8 mouse cellular contexts compared by ENCODE assay signal in the genomic region with DNA sequence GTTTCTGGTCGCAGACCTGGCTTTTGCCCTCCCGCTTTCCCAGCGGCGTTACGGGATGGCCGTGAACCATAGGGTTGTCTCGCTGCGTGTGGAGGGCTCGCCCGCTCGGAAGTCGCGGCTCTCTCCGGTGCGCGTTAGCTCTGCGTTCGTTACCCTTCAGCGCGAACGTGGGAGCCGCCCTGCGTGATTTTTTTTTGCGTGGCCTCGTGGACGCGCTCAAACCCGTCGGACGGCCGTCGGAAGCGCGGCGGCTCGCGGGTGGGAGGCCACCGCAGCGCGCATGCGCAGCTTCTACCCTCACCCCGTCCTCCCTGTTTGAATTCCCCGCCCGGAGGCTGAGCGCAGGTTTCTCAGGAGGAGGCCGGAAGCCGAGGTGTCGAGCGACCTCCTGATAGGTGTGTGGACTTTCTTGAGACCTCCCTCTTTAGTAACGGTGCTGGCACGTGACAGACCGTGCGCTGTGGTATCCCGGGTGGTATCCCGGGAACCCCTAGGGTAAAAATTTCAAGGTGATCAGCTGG. TPM values are rescaled to one million over a fixed set of nuclear protein-coding genes. Genes with fewer than 3 reads are reported as not detected.
DNase-seq lines count a peak whose midpoint lies in the region; ATAC-seq and TF ChIP-seq lines count a peak whose summit lies in the region.

TSS of gene Ctnna3 (plus strand) at position 314 of the 521 bp plus-strand sequence.

- ATAC-seq in cerebellum, adult (ENCODE audit: insufficient number of reproducible peaks, low FRiP score, low TSS enrichment), result peak; percentile 95
- peak; percentile 97 for ATAC-seq in forebrain, embryonic 13.5 days
- ATAC-seq in liver, postnatal 0 days, result peak; percentile 91
- peak; percentile 97 for ATAC-seq in neural tube, embryonic 14.5 days (ENCODE audit: low read depth)

- H3K4me1 ChIP-seq in ES-Bruce4 (ENCODE audit: control insufficient read depth, insufficient read depth, low read length), result no peaks in the 10 kb centered on the region
- H3K4me1 ChIP-seq in forebrain, embryonic 13.5 days, result peaks cover 6% of the 10 kb centered on the region; the same call in 1 of the 2 replicates
- peaks cover 7% of the 10 kb centered on the region; the same call in 1 of the 2 replicates for H3K4me1 ChIP-seq in liver, postnatal 0 days (ENCODE audit: insufficient read depth)
- peaks cover 2% of the 10 kb centered on the region; the same call in 1 of the 2 replicates for H3K4me1 ChIP-seq in neural tube, embryonic 14.5 days (ENCODE audit: control insufficient read depth, insufficient read depth, low read length)

- peak within 1 kb of the TSS; percentile 84 for H3K4me3 ChIP-seq in ES-Bruce4 (ENCODE audit: low read depth, low read length)
- H3K4me3 ChIP-seq in forebrain, embryonic 13.5 days, result peak within 1 kb of the TSS; percentile 71
- peak within 1 kb of the TSS; percentile 93 for H3K4me3 ChIP-seq in liver, postnatal 0 days (ENCODE audit: low read depth, low read length)
- peak within 1 kb of the TSS; percentile 72 for H3K4me3 ChIP-seq in neural tube, embryonic 14.5 days (ENCODE audit: low read depth, low read length)

- no peak for TF ChIP-seq EP300 in ES-Bruce4 (IDR thresholded peaks at IDR 0.05; ENCODE audit: insufficient read depth, low read depth, low read length)
- no peak for TF ChIP-seq EP300 in liver, postnatal 0 days (IDR thresholded peaks at IDR 0.05; ENCODE audit: low read depth)

- peak within 1 kb of the TSS; percentile 77 for H3K4me2 ChIP-seq in forebrain, embryonic 13.5 days
- peak within 1 kb of the TSS; percentile 81 for H3K4me2 ChIP-seq in liver, postnatal 0 days (ENCODE audit: low read depth, low read length)
- peak within 1 kb of the TSS; percentile 60 for H3K4me2 ChIP-seq in neural tube, embryonic 14.5 days (ENCODE audit: low read depth, low read length)

- H3K9me3 ChIP-seq in ES-Bruce4 (replicated peaks; ENCODE audit: control insufficient read depth, insufficient read depth, low read length, poor library complexity, severe bottlenecking), result no peaks in the 10 kb centered on the region
- H3K9me3 ChIP-seq in forebrain, embryonic 13.5 days (replicated peaks), result no peaks in the 10 kb centered on the region
- H3K9me3 ChIP-seq in liver, postnatal 0 days (ENCODE audit: low read length), result no peaks in the 10 kb centered on the region
- no peaks in the 10 kb centered on the region for H3K9me3 ChIP-seq in neural tube, embryonic 14.5 days (ENCODE audit: control insufficient read depth, low read length)

- TF ChIP-seq CTCF in ES-Bruce4 (IDR thresholded peaks at IDR 0.05; ENCODE audit: low read depth, low read length), result no peak
- no peak for TF ChIP-seq CTCF in liver, postnatal 0 days (IDR thresholded peaks at IDR 0.05; ENCODE audit: low read depth)

- H3K36me3 ChIP-seq in ES-Bruce4 (ENCODE audit: control insufficient read depth, insufficient read depth, low read length, poor library complexity, severe bottlenecking), result no peaks in the 10 kb centered on the region
- H3K36me3 ChIP-seq in forebrain, embryonic 13.5 days (ENCODE audit: poor library complexity, severe bottlenecking), result no peaks in the 10 kb centered on the region
- no peaks in the 10 kb centered on the region for H3K36me3 ChIP-seq in liver, postnatal 0 days (replicated peaks; ENCODE audit: insufficient read depth, low read length)
- H3K36me3 ChIP-seq in neural tube, embryonic 14.5 days (ENCODE audit: control insufficient read depth, insufficient read depth, low read length), result no peaks in the 10 kb centered on the region

- whole genome bisulfite sequencing in forebrain, embryonic 13.5 days, result under 1% methylated on average over 55 of the region's 55 CpGs
- under 1% methylated on average over 55 of the region's 55 CpGs for WGBS in large intestine, adult 2 months
- WGBS in liver, postnatal 0 days (ENCODE audit: insufficient replicate concordance), result under 1% methylated on average over 55 of the region's 55 CpGs
- WGBS in neural tube, embryonic 14.5 days, result under 1% methylated on average over 55 of the region's 55 CpGs

- no peaks in the 10 kb centered on the region for H3K27me3 ChIP-seq in ES-Bruce4 (ENCODE audit: control insufficient read depth, insufficient read depth, low read length, poor library complexity, severe bottlenecking)
- no peaks in the 10 kb centered on the region for H3K27me3 ChIP-seq in forebrain, embryonic 13.5 days
- no peaks in the 10 kb centered on the region for H3K27me3 ChIP-seq in liver, postnatal 0 days (ENCODE audit: insufficient read depth, low read length)
- no peaks in the 10 kb centered on the region for H3K27me3 ChIP-seq in neural tube, embryonic 14.5 days (ENCODE audit: control insufficient read depth, insufficient read depth, low read length)

- TF ChIP-seq POLR2A in ES-Bruce4 (IDR thresholded peaks at IDR 0.05; ENCODE audit: insufficient read depth, low read length), result no peak

- peak within 1 kb of the TSS; percentile 81 for H3K9ac ChIP-seq in ES-Bruce4 (ENCODE audit: low read depth, poor library complexity, severe bottlenecking)
- peak within 1 kb of the TSS; percentile 67 for H3K9ac ChIP-seq in forebrain, embryonic 13.5 days
- H3K9ac ChIP-seq in liver, postnatal 0 days (replicated peaks), result peak within 1 kb of the TSS; percentile 90
- H3K9ac ChIP-seq in neural tube, embryonic 14.5 days (replicated peaks; ENCODE audit: low read depth, low read length), result peak within 1 kb of the TSS; percentile 39

- H3K27ac ChIP-seq in ES-Bruce4 (ENCODE audit: insufficient read depth, low read length), result no peak within 1 kb of the TSS
- H3K27ac ChIP-seq in forebrain, embryonic 13.5 days, result peak within 1 kb of the TSS; percentile 48; the same call in 1 of the 2 replicates
- H3K27ac ChIP-seq in liver, postnatal 0 days (ENCODE audit: low read depth), result peak within 1 kb of the TSS; percentile 75
- peak within 1 kb of the TSS; percentile 69 for H3K27ac ChIP-seq in neural tube, embryonic 14.5 days (ENCODE audit: low read depth, low read length)

- intact Hi-C loops in heart, postnatal 10 days (cut with DNase I), result loop anchor here (2.0 to 10.0 kb wide), 3 partner anchors 27 to 115 kb away; no protein-coding TSS in a partner anchor

- DNase-seq in heart, postnatal 10 days, result peak; percentile 91
- peak; percentile 84 for DNase-seq in large intestine, adult 2 months (ENCODE audit: low read depth, low spot score)
- DNase-seq in liver, postnatal 0 days, result peak; percentile 92
- peak; percentile 94 for DNase-seq in testis, postnatal 14 days (ENCODE audit: low spot score)

RNA-seq across cellular contexts. Expression of gene Ctnna3, which starts in this region (rescaled TPM):
- polyA plus RNA-seq in ES-Bruce4 (2011; ENCODE audit: insufficient read depth, insufficient read length, low read depth, missing spikeins), result not detected in 2 replicates
- 0.26 and 0.40 TPM in 2 replicates for polyA plus RNA-seq in forebrain, embryonic 13.5 days (2015; fragmentation: Nextera tagmentation; extraction: Ambion mirVana)
- total RNA-seq in heart, postnatal 10 days (2021), result 10 to 100 TPM; 75.4 to 79.3 TPM
- 0.14 and 0.40 TPM in 2 replicates for polyA plus RNA-seq in large intestine, adult 2 months (2012; rRNA removed)
- polyA plus RNA-seq in liver, postnatal 0 days (2015; fragmentation: Nextera tagmentation; extraction: Ambion mirVana), result 0.05 TPM in 1 of 2 replicates, not detected in the other
- 10.8 and 16.5 TPM in 2 replicates for polyA plus RNA-seq in neural tube, embryonic 14.5 days (2014; fragmentation: Nextera tagmentation; extraction: Ambion mirVana)

Comparison
In these comparisons a context has a peak if more than half of its experiments do, and no peak if none do; other contexts are left out.
1. Peak in ATAC-seq, H3K4me3 ChIP-seq, H3K27ac ChIP-seq, H3K9ac ChIP-seq and H3K4me2 ChIP-seq in forebrain, embryonic 13.5 days; RNA of the gene not detected or under 1 TPM.
2. Peak in DNase-seq in large intestine, adult 2 months; RNA of the gene not detected or under 1 TPM.
3. Peak in DNase-seq, ATAC-seq, H3K4me3 ChIP-seq, H3K27ac ChIP-seq, H3K9ac ChIP-seq and H3K4me2 ChIP-seq in liver, postnatal 0 days; RNA of the gene not detected or under 1 TPM.
4. H3K9ac ChIP-seq: peak in every context shown above with its lines; median percentile 90 in liver, postnatal 0 days; 81 in ES-Bruce4; 67 in forebrain, embryonic 13.5 days; 39 in neural tube, embryonic 14.5 days.